Mouse (Mus musculus): ENCODE results near the gene Spata25.

DNA sequence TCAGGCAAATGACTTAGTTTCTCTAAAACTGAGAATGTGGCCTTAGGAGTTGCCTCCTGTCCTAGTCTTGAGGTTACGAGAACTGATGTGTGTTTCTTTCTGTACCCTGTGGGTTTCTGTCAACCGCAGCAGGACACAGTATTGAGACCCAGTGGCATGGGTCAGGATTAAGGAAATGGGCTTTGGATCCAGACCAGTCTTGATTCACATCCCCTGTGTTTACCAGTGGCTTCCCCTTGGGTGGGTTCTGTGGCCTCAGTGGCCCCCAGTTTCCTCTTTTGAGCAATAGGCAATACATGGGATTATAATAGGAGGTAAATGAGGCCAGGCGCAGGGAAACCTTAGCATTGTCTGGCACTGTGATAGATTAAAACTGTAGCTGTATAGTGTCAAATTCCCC lies 41.3 kb downstream of the Spata25 start:
- TF ChIP-seq CTCF (IDR thresholded peaks at IDR 0.05), result no peak
- no peak for TF ChIP-seq POLR2A (IDR thresholded peaks at IDR 0.05; ENCODE audit: insufficient read depth, low read depth, low read length)

All from heart, adult 2 months (tissue).